In genomic region chr8:122711891-122712365, GRCm38 (mm10) we compare ENCODE assay signal across 8 mouse cellular contexts. TPM values are rescaled to one million over a fixed set of nuclear protein-coding genes. Genes with fewer than 3 reads are reported as not detected.
DNase-seq lines count a peak whose midpoint lies in the region; ATAC-seq and TF ChIP-seq lines count a peak whose summit lies in the region.

No protein-coding gene starts in this region.

- no peak for DNase-seq in stomach, postnatal 0 days (ENCODE audit: low spot score)
- peak; percentile 19 for DNase-seq in yolk sac, embryonic 10.5 days (ENCODE audit: low spot score)
- no peak for DNase-seq in ovary, postnatal 36 days (ENCODE audit: low spot score)
- DNase-seq in cerebellum, adult 11 months = no peak

- no peak overlapping the region for H3K4me2 ChIP-seq in stomach, embryonic 15.5 days
- H3K4me2 ChIP-seq in stomach, postnatal 0 days (replicated peaks; ENCODE audit: low read depth) = no peak overlapping the region
- H3K4me2 ChIP-seq in intestine, embryonic 16.5 days (ENCODE audit: low read depth, low read length) = no peak overlapping the region
- H3K4me2 ChIP-seq in lung, embryonic 15.5 days = no peak overlapping the region
- no peak overlapping the region for H3K4me2 ChIP-seq in forebrain, embryonic 16.5 days (ENCODE audit: low read length)

- no peak overlapping the region for H3K27ac ChIP-seq in stomach, embryonic 15.5 days
- H3K27ac ChIP-seq in stomach, postnatal 0 days (replicated peaks) = no peak overlapping the region
- H3K27ac ChIP-seq in intestine, embryonic 16.5 days (ENCODE audit: low read length) = no peak overlapping the region
- H3K27ac ChIP-seq in lung, embryonic 15.5 days = no peak overlapping the region; the same call in 1 of the 2 replicates
- H3K27ac ChIP-seq in forebrain, embryonic 16.5 days (ENCODE audit: low read length) = no peak overlapping the region

- H3K36me3 ChIP-seq in stomach, embryonic 15.5 days = no peaks in the 10 kb centered on the region
- H3K36me3 ChIP-seq in stomach, postnatal 0 days (ENCODE audit: control insufficient read depth, insufficient read depth, low read length) = no peaks in the 10 kb centered on the region
- H3K36me3 ChIP-seq in intestine, embryonic 16.5 days (ENCODE audit: control insufficient read depth, insufficient read depth, low read length) = no peaks in the 10 kb centered on the region
- H3K36me3 ChIP-seq in lung, embryonic 15.5 days = no peaks in the 10 kb centered on the region
- no peaks in the 10 kb centered on the region for H3K36me3 ChIP-seq in forebrain, embryonic 16.5 days (ENCODE audit: control insufficient read depth, insufficient read depth)

- ATAC-seq in stomach, embryonic 15.5 days (ENCODE audit: insufficient read depth, low FRiP score, low read depth) = peak; percentile 48; the same call in 1 of the 2 replicates
- no peak for ATAC-seq in stomach, postnatal 0 days (ENCODE audit: low FRiP score, low TSS enrichment)
- ATAC-seq in intestine, embryonic 16.5 days = peak; percentile 44; the same call in 1 of the 2 replicates
- peak; percentile 26; the same call in 1 of the 2 replicates for ATAC-seq in lung, embryonic 15.5 days (ENCODE audit: borderline replicate concordance, extremely low read depth, low FRiP score, low TSS enrichment)
- no peak for ATAC-seq in forebrain, embryonic 16.5 days

- no peak overlapping the region for H3K4me3 ChIP-seq in stomach, embryonic 15.5 days (replicated peaks)
- no peak overlapping the region for H3K4me3 ChIP-seq in stomach, postnatal 0 days (ENCODE audit: low read depth, low read length)
- H3K4me3 ChIP-seq in intestine, embryonic 16.5 days (ENCODE audit: low read length) = no peak overlapping the region
- no peak overlapping the region for H3K4me3 ChIP-seq in lung, embryonic 15.5 days
- H3K4me3 ChIP-seq in forebrain, embryonic 16.5 days (replicated peaks; ENCODE audit: low read length) = no peak overlapping the region

- no peak for TF ChIP-seq CTCF in stomach, postnatal 0 days (IDR thresholded peaks at IDR 0.05; ENCODE audit: low read depth)

- WGBS in stomach, embryonic 15.5 days = 48% methylated on average over 11 of the region's 11 CpGs
- WGBS in stomach, postnatal 0 days = 46% methylated on average over 11 of the region's 11 CpGs
- WGBS in intestine, embryonic 16.5 days = 62% methylated on average over 11 of the region's 11 CpGs
- WGBS in lung, embryonic 15.5 days = 39% methylated on average over 11 of the region's 11 CpGs
- 85% methylated on average over 11 of the region's 11 CpGs for WGBS in forebrain, embryonic 16.5 days

- no peak overlapping the region for H3K9ac ChIP-seq in stomach, embryonic 15.5 days
- H3K9ac ChIP-seq in stomach, postnatal 0 days (ENCODE audit: low read length) = no peak overlapping the region
- no peak overlapping the region for H3K9ac ChIP-seq in intestine, embryonic 16.5 days (ENCODE audit: low read depth, low read length)
- no peak overlapping the region for H3K9ac ChIP-seq in lung, embryonic 15.5 days
- H3K9ac ChIP-seq in forebrain, embryonic 16.5 days (replicated peaks; ENCODE audit: low read depth, low read length) = no peak overlapping the region

- H3K9me3 ChIP-seq in stomach, embryonic 15.5 days = no peaks in the 10 kb centered on the region
- no peaks in the 10 kb centered on the region for H3K9me3 ChIP-seq in stomach, postnatal 0 days (ENCODE audit: control insufficient read depth, low read length)
- no peaks in the 10 kb centered on the region for H3K9me3 ChIP-seq in intestine, embryonic 16.5 days (ENCODE audit: control insufficient read depth, low read length)
- H3K9me3 ChIP-seq in lung, embryonic 15.5 days = no peaks in the 10 kb centered on the region
- H3K9me3 ChIP-seq in forebrain, embryonic 16.5 days (ENCODE audit: control insufficient read depth, low read length) = no peaks in the 10 kb centered on the region

- H3K27me3 ChIP-seq in stomach, embryonic 15.5 days (replicated peaks) = 0 out of 2 replicates have a peak, but pooled peaks cover 8% of the 10 kb centered on the region
- H3K27me3 ChIP-seq in stomach, postnatal 0 days (ENCODE audit: control insufficient read depth, insufficient read depth, low read length) = no peaks in the 10 kb centered on the region
- no peaks in the 10 kb centered on the region; the same call in 1 of the 2 replicates for H3K27me3 ChIP-seq in intestine, embryonic 16.5 days (replicated peaks; ENCODE audit: control insufficient read depth, insufficient read depth, low read length)
- peaks cover 7% of the 10 kb centered on the region; the same call in 1 of the 2 replicates for H3K27me3 ChIP-seq in lung, embryonic 15.5 days
- no peaks in the 10 kb centered on the region for H3K27me3 ChIP-seq in forebrain, embryonic 16.5 days (replicated peaks; ENCODE audit: control insufficient read depth, insufficient read depth, low read length)

- no peaks in the 10 kb centered on the region for H3K4me1 ChIP-seq in stomach, embryonic 15.5 days
- no peaks in the 10 kb centered on the region for H3K4me1 ChIP-seq in stomach, postnatal 0 days (replicated peaks; ENCODE audit: control insufficient read depth, insufficient read depth)
- no peaks in the 10 kb centered on the region; the same call in 1 of the 2 replicates for H3K4me1 ChIP-seq in intestine, embryonic 16.5 days (ENCODE audit: control insufficient read depth, insufficient read depth, low read length)
- H3K4me1 ChIP-seq in lung, embryonic 15.5 days = peaks cover 4% of the 10 kb centered on the region; the same call in 1 of the 2 replicates
- peaks cover 10% of the 10 kb centered on the region for H3K4me1 ChIP-seq in forebrain, embryonic 16.5 days (replicated peaks; ENCODE audit: control insufficient read depth, insufficient read depth, low read length)

- TF ChIP-seq EP300 in stomach, postnatal 0 days (optimal IDR thresholded peaks at IDR 0.05) = no peak

RNA-seq across cellular contexts. Expression of gene Cbfa2t3, which starts 13.0 kb away (rescaled TPM):
- polyA plus RNA-seq in stomach, embryonic 15.5 days (2015; fragmentation: Nextera tagmentation; extraction: Ambion mirVana) = 4.5 and 4.8 TPM in 2 replicates
- polyA plus RNA-seq in stomach, postnatal 0 days (2015; fragmentation: Nextera tagmentation; extraction: Ambion mirVana) = 1.8 and 2.4 TPM in 2 replicates
- 4.1 and 5.2 TPM in 2 replicates for polyA plus RNA-seq in intestine, embryonic 16.5 days (2015; fragmentation: Nextera tagmentation; extraction: Ambion mirVana)
- polyA plus RNA-seq in lung, embryonic 15.5 days (2015; fragmentation: Nextera tagmentation; extraction: Ambion mirVana) = 4.8 and 5.4 TPM in 2 replicates
- polyA plus RNA-seq in forebrain, embryonic 16.5 days (2015; fragmentation: Nextera tagmentation; extraction: Ambion mirVana) = 11.6 and 13.8 TPM in 2 replicates

Comparison
In these comparisons a context has a peak if more than half of its experiments do, and no peak if none do; other contexts are left out.
1. ATAC-seq: peak in stomach, embryonic 15.5 days (single experiment), intestine, embryonic 16.5 days (single experiment) and lung, embryonic 15.5 days (single experiment); none in stomach, postnatal 0 days (single experiment) and forebrain, embryonic 16.5 days (single experiment).